35 mouse cellular contexts compared by ENCODE assay signal in genomic region chr12:88255917-88256316, GRCm38 (mm10). TPM values are rescaled to one million over a fixed set of nuclear protein-coding genes. Genes with fewer than 3 reads are reported as not detected.
"Had no signal": no experiment of that assay in that cellular context is flagged by ENCODE, and none has a peak within 500 bp of the region (broad histone marks: within the 10 kb centered on the region; RNA-seq: fewer than 3 reads in every experiment).

No protein-coding gene starts in this region.

RNA-seq across cellular contexts. Expression of gene Gm8332, which starts 6.0 kb away (rescaled TPM):
- total RNA-seq: gastrocnemius, adult 2 months; gastrocnemius, postnatal 10 days; gastrocnemius, postnatal 25 days; gastrocnemius, postnatal 4 days; heart, adult 18-20 months; heart, adult 8-10 months; heart, postnatal 10 days; heart, postnatal 25 days; heart, postnatal 4 days; layer of hippocampus, adult 2 months; layer of hippocampus, postnatal 10 days; layer of hippocampus, postnatal 25 days; left cerebral cortex, adult 2 months; left cerebral cortex, postnatal 14 days; left cerebral cortex, postnatal 36 days had no signal
- polyA plus RNA-seq: heart, embryonic 10.5 days; heart, embryonic 12.5 days; heart, embryonic 14.5 days; heart, embryonic 16.5 days; hindbrain, embryonic 10.5 days; hindbrain, embryonic 12.5 days; hindbrain, embryonic 14.5 days; hindbrain, embryonic 16.5 days; inflammation-experienced regulatory T-cells, adult 6 months; intestine, embryonic 15.5 days; intestine, postnatal 0 days; kidney, embryonic 14.5 days; kidney, embryonic 16.5 days; limb, embryonic 10.5 days; limb, embryonic 12.5 days; limb, embryonic 14.5 days; liver, embryonic 11.5 days; liver, embryonic 13.5 days; liver, embryonic 15.5 days; liver, postnatal 0 days had no signal

RNA-seq across cellular contexts. Expression of gene Gm5662, which starts 18.4 kb away (rescaled TPM):
- total RNA-seq: gastrocnemius, adult 2 months; gastrocnemius, postnatal 10 days; gastrocnemius, postnatal 25 days; gastrocnemius, postnatal 4 days; heart, adult 18-20 months; heart, adult 8-10 months; heart, postnatal 10 days; heart, postnatal 25 days; heart, postnatal 4 days; layer of hippocampus, adult 2 months; layer of hippocampus, postnatal 10 days; layer of hippocampus, postnatal 25 days; left cerebral cortex, adult 2 months; left cerebral cortex, postnatal 14 days; left cerebral cortex, postnatal 36 days had no signal
- polyA plus RNA-seq: heart, embryonic 10.5 days; heart, embryonic 12.5 days; heart, embryonic 14.5 days; heart, embryonic 16.5 days; hindbrain, embryonic 10.5 days; hindbrain, embryonic 12.5 days; hindbrain, embryonic 14.5 days; hindbrain, embryonic 16.5 days; inflammation-experienced regulatory T-cells, adult 6 months; intestine, embryonic 15.5 days; intestine, postnatal 0 days; kidney, embryonic 14.5 days; limb, embryonic 10.5 days; limb, embryonic 12.5 days; limb, embryonic 14.5 days; liver, embryonic 11.5 days; liver, embryonic 13.5 days; liver, embryonic 15.5 days; liver, postnatal 0 days had no signal
